Mouse (Mus musculus) cerebellum, postnatal 10 days (tissue): ENCODE data around the gene Klk8.

Experiments
- DNase-seq, 2 experiments: peaks; one replicate each; pipeline ENCODE4 v3.0.0; 2021; ENCODE audit warnings: mixed read lengths in 2 of 2

Klk8 gene

DNA sequence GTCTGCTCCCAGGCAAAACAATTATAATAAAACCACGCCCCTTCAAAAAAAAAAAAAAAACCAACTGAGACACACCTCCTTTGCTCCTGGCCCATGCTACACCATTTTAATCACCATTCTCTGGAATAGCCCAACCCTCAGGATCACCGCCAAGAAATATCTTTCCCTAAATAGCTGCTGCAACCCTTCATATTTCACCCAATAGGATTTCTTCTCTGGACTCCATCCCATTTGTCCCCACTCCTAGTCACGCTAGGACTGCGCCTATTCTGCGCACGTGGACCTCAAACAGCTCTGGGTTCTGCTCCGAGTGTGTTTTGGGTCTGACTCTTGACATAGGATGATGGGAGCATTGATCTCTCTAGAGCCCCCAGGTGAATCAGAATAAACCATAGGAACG lies 1.0 kb upstream of the Klk8 start:
- DNase-seq = no peak

- no peak for DNase-seq
Measured at GRCm38 (mm10) chr7:43797844-43798462, 576 bp downstream of the Klk8 start.

GRCm38 (mm10) chr7:43799876-43800275 lies 2.5 kb downstream of the Klk8 start:
- no peak for DNase-seq

DNA sequence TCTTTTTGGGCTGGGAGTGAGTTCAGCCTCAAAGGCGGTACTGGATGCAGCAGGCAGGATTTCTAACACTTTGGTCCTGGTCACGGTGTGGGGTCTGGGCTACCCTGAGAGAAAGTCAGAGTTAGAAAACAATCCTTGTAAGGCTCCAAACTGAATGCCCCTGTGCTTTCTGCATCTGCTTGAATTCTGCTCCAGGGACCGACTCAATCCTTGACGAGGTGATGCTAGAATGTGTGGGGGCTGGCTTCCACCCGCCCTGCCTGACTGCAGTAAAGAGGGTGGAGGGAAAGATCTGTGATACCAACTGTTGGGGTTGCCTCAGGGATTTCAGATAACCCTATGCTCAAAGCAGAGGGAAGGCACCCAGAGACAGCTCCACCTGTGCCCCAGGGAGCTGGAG lies 13.6 kb downstream of the Klk8 start, which contains the start of gene Klk7:
TSS of gene Klk7 (plus strand) at position 301 of the 400 bp plus-strand sequence.
- no peak for DNase-seq

GRCm38 (mm10) chr7:43815211-43815610 lies 17.8 kb downstream of the Klk8 start:
- no peak for DNase-seq

GRCm38 (mm10) chr7:43816746-43817145 lies 19.4 kb downstream of the Klk8 start:
- DNase-seq = no peak

GRCm38 (mm10) chr7:43821581-43821980 lies 24.2 kb downstream of the Klk8 start:
- DNase-seq = no peak

- no peak for DNase-seq
Measured at GRCm38 (mm10) chr7:43824199-43824598, 26.8 kb downstream of the Klk8 start, which contains the start of gene Klk6. Gene Klk6, plus strand, starts transcription at chr7:43824499.

DNA sequence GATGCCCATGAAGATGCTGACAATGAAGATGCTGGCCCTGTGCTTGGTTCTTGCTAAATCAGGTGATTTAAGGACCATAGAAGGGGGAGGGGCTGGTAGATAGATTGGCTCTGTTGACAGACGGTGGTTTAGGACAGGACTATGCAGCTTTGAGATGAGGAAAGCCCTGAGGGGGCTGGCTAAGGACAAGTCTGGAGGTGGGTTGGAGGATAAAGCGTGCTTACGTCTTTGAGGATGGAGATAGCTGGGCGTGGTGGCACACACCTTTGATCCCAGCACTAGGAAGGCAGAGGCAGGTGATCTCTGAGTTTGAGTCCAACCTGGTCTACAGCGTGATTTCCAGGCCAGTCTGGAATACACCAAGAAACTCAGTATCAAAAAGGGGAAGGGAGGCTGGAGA lies 28.7 kb downstream of the Klk8 start:
- DNase-seq = no peak

- no peak for DNase-seq
Measured at GRCm38 (mm10) chr7:43827706-43828105, 30.3 kb downstream of the Klk8 start.

DNA sequence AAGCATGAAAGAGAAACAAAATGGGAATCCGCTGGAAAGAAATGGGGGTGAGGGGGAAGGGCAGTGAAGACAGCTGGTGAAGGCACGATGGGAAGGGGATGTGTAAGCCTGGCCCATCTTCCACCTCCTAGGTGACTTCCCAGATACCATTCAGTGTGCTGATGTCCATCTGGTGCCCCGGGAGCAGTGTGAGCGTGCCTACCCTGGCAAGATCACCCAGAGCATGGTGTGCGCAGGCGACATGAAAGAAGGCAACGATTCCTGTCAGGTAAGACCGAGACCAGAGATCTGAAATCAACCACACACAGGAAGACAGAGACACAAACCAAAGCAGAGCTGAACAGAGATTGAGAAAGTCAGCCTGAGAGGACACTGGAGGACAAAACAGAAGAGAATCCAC lies 31.6 kb downstream of the Klk8 start:
- DNase-seq = no peak

DNA sequence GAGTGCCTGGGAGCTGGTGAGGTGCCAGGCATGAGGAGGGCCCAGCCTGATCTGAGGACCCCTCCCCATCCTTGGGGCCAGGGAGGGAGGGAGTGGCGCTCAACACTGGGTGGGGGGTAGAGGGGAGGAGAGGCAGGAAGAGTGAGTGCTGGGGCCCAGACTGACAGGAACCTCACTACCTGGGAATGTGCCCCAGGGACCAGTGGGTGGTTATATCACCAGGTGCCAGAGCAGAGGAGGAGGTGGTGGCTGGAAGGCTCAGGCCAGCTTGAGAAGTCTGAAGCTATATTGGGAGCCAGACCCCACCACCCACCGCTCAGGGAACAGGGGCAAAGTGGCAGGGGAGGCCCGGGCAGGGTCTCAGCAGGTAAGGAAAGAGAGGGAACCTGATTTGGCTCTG lies 44.3 kb downstream of the Klk8 start, which contains the start of gene Klk5:
TSS of gene Klk5 (plus strand) at position 271 of the 400 bp plus-strand sequence.
- no peak for DNase-seq

DNA sequence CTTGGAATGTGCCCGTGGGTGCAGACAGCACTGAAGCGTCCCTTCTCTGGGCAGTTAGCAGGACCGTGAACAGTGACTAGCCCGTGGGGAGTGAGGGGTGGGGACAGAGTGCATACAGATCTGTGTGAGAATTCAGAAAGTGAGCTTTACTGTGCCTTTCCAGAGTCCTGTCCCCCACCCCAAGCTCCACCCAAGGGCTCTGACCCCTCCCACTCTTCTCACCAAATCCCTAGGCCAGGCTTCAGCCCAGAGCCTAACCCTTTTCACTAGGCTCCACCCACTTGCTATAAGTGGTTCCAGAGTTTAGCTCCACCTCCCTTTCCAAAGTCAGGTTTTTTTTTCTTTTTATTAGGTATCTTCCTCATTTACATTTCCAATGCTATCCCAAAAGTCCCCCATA lies 46.4 kb downstream of the Klk8 start:
- no peak for DNase-seq

DNA sequence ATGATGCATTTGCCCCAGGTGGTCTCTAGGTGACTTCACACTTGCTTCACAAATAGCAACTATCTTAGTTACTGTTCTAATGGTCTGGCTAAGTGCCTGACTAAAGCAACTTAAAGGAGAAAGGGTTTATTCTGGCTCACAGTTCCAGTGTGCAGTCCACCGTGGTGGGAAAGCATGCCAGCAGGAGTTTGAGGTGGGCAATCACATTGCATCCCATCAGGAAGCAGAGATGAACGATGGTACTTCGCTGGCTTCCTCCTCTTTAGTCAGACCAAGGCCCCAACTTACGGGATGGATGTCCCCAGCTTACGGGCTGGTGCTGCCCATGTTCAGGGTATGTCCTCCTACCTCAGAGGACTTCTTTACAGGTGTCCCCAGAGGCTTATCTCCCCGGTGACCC lies 54.2 kb downstream of the Klk8 start:
- DNase-seq = no peak
